Mouse (Mus musculus): ENCODE data around the gene Zbtb37.

DNA sequence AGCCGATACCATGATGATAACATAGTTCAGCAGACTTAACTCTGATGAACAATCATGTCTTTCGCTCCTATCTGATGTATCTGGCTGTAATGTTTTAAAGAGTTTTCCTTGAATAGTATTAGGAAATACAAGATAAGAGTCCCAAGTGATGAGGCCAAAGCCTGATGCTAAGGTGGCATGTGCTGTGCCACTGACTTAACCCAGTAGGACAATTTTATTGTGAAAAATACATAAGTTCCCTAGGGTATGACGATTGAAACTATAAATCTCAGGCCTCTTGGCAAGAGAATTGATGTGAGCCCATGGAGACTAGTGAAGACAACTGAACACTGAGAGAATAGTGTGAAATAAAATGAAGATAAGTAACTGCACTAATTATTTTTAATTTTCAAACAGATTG lies 3.0 kb upstream of the Zbtb37 start:
- TF ChIP-seq GATA1 (IDR thresholded peaks at IDR 0.05; ENCODE audit: borderline replicate concordance, low read length) (no peak), FLI1 (IDR thresholded peaks at IDR 0.05; ENCODE audit: low read length) (no peak)
